Mouse (Mus musculus): Measurements from ENCODE around the gene Cmtm2a. TPM values are rescaled to one million over a fixed set of nuclear protein-coding genes. Genes with fewer than 3 reads are reported as not detected.
A peak's percentile ranks its signal among the peaks of the same experiment; 100 is the strongest.
"Not testable (repeated sequence)": the region's sequence is repeated elsewhere in the genome, so short reads cannot be mapped to it uniquely, and the experiment has no call there.

The Cmtm2a gene
- not detected in 2 replicates for polyA plus RNA-seq (2016; fragmentation: Nextera tagmentation; extraction: Ambion mirVana)

DNA sequence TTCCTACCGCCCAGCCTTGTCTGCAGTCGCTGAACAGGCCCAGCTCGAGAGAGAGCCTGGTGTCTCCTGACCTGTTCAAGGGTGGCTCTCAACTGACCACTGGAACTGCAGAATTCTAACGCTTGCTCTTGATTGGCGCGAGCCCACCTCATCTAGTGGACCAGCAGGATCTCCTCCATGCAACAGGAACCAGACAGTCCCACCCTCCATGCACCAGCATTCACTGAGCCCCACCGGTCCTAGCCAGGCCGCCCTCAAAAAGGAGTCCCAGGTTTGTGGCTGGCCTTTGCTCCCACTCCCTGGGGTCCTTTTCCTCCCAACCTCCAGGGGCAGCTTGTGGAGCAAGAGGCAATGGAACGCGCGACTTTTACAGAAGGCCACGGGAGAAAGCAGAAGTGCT lies at the start of gene Cmtm2a:
Gene Cmtm2a (minus strand): TSS at position 101 of the 400 bp plus-strand sequence.
- not testable (repeated sequence) for H3K9ac ChIP-seq; ATAC-seq (ENCODE audit: low FRiP score, low read depth); H3K27ac ChIP-seq; H3K4me3 ChIP-seq; H3K36me3 ChIP-seq; H3K9me3 ChIP-seq; H3K27me3 ChIP-seq (replicated peaks); H3K4me1 ChIP-seq; H3K4me2 ChIP-seq (replicated peaks)
- WGBS = 85% methylated on average over 12 of the region's 12 CpGs

DNA sequence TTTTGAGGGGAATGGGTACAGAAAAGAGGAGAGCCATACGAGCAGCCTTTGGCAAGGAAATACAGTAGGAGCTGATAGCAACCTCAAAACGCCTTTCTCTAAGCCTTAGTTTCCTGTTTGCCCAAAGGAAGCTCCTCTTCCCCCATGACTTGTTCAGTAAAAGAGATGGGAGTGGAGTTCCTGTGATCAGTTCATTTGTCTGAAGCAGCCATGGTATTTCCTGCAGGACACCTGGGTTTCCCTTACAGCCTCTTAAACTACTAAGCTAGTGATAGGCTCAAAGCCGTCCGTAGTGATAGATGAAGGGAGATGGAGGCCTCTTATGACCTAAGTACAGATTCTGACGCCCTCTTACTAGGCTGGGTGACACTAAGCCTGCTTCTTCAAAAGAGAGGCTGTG lies 49.4 kb upstream of the Cmtm2a start:
- Histone ChIP-seq H3K4me3 (no peak overlapping the region), H3K4me1 (peaks cover 19% of the 10 kb centered on the region), H3K9me3 (no peaks in the 10 kb centered on the region), H3K27me3 (replicated peaks) (no peaks in the 10 kb centered on the region), H3K4me2 (replicated peaks) (no peak overlapping the region), H3K9ac (no peak overlapping the region), H3K27ac (no peak overlapping the region), H3K36me3 (peaks cover 4% of the 10 kb centered on the region)
- ATAC-seq (ENCODE audit: low FRiP score, low read depth) = no peak
- 81% methylated on average over 5 of the region's 5 CpGs for WGBS

DNA sequence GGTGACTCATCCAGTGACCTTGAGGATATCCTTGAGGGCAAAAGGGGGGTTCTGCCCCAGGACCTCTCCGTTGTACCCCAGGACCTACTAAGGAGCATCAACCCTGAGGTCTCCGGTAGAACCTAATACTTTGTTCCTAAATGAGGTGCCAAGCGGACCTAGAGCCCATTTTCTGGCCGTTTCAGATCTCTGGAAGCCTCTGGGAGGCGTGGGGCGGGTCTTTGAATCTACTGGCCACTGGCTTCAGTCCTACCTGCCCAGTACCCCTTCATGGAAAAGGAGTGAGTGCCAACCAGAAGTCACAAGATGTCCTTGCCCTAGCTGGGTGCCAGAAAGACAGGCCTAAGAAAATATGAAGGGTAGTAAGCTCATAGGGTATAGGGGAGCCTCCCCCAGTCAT lies 48.7 kb upstream of the Cmtm2a start:
- Histone ChIP-seq H3K9ac (no peak overlapping the region), H3K27ac (no peak overlapping the region), H3K27me3 (replicated peaks) (no peaks in the 10 kb centered on the region), H3K4me1 (peaks cover 19% of the 10 kb centered on the region), H3K36me3 (peaks cover 2% of the 10 kb centered on the region; the same call in 1 of the 2 replicates), H3K4me3 (no peak overlapping the region), H3K9me3 (no peaks in the 10 kb centered on the region), H3K4me2 (replicated peaks) (peak overlapping the region; percentile 80)
- ATAC-seq (ENCODE audit: low FRiP score, low read depth) = no peak
- WGBS = 52% methylated on average over 6 of the region's 6 CpGs

DNA sequence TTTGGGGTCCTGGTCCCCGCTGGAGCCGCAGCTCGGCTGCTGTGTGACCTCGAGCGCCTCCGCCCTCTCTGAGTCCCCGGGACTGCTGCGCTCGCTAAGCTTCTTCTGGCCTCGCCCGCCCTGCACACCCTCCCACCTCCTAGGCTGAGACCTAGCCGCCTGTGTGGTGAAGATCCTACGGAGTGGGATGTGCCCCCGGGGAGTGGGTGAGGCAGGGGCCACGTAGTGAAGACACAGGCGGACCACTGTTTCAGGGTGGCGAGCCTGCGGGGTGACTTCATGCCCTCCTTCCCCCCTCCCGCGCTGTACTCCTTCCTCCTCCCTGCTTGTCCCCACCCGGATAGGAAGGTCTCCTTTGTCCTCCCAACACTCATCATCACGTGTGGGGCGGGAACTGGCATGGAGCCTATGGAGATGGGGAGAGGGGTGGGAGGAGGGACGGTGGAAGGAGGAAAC lies 48.2 kb upstream of the Cmtm2a start:
- H3K27me3 ChIP-seq (replicated peaks) = no peaks in the 10 kb centered on the region
- H3K4me2 ChIP-seq (replicated peaks) = peak overlapping the region; percentile 80
- WGBS = 2% methylated on average over 24 of the region's 24 CpGs
- H3K27ac ChIP-seq = peak overlapping the region; percentile 20; the same call in 1 of the 2 replicates
- peak overlapping the region; percentile 77 for H3K9ac ChIP-seq
- peaks cover 19% of the 10 kb centered on the region for H3K4me1 ChIP-seq
- peak; percentile 69 for ATAC-seq (ENCODE audit: low FRiP score, low read depth)
- H3K9me3 ChIP-seq = no peaks in the 10 kb centered on the region
- H3K36me3 ChIP-seq = no peaks in the 10 kb centered on the region
- H3K4me3 ChIP-seq = peak overlapping the region; percentile 57

DNA sequence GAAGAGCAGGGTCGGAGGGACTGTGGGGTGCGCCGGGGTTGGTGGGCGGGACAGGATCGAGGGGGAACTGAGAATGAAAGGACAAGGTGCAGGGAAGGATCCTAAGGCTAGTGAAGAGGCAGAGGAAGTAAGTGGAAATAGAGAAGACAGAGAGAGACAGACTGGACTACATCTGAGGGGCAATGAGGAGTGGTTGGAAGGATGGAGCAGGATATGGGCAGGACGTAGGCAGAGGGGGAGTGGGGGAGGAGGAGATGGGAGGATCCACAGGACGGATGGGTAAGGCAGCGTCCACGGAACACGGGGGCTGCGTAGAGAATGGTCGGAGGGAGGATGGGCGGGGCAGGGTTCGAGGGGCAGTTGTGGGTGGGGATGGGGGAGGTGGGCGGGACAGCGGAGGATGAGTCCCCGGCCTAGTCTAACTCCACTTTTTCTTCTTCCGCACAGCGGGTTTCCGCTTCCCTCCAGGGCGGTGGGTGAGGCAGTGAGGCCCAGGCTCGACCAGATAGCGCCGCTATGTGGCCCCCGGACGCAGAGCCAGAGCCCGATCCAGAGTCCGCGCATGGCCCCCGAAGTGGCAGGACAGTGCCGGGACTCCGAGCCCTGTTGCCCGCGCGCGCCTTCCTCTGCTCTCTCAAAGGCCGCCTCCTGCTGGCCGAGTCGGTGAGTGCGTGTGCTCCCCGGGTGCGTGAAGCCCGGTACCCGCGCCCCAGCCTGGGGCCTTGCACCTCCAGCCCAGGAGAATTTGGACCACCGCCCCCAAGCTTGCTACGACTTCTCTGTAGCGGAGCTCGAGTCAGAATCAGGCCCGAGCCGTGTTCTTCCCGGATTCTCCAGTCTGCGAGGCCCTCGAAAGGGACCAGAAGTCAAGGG lies 47.5 kb upstream of the Cmtm2a start:
- H3K9me3 ChIP-seq = no peaks in the 10 kb centered on the region
- no peaks in the 10 kb centered on the region for H3K27me3 ChIP-seq (replicated peaks)
- peak overlapping the region; percentile 57 for H3K4me3 ChIP-seq
- peak overlapping the region; percentile 80 for H3K4me2 ChIP-seq (replicated peaks)
- H3K9ac ChIP-seq = peak overlapping the region; percentile 77
- ATAC-seq (ENCODE audit: low FRiP score, low read depth) = peak; percentile 77
- peaks cover 19% of the 10 kb centered on the region for H3K4me1 ChIP-seq
- H3K27ac ChIP-seq = peak overlapping the region; percentile 20; the same call in 1 of the 2 replicates
- WGBS = under 1% methylated on average over 47 of the region's 54 CpGs
- H3K36me3 ChIP-seq = no peaks in the 10 kb centered on the region

DNA sequence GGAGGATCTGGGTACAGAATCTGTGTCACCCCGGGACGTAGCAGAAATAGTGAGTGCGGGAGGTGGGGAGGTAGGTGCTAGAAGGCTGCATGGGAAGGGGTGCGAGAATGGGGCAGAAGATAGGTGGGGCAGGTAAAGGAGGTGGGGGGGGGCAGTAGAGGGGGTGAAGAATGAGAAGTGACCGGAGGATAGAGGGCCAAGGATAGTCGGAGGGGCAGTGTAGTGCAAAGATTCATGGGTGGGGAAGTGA lies 46.9 kb upstream of the Cmtm2a start:
- no peaks in the 10 kb centered on the region for H3K9me3 ChIP-seq
- 1% methylated on average over 6 of the region's 6 CpGs for WGBS
- peak overlapping the region; percentile 77 for H3K9ac ChIP-seq
- H3K36me3 ChIP-seq = no peaks in the 10 kb centered on the region
- H3K27ac ChIP-seq = no peak overlapping the region
- H3K4me1 ChIP-seq = peaks cover 19% of the 10 kb centered on the region
- H3K4me3 ChIP-seq = peak overlapping the region; percentile 57
- no peaks in the 10 kb centered on the region for H3K27me3 ChIP-seq (replicated peaks)
- H3K4me2 ChIP-seq (replicated peaks) = peak overlapping the region; percentile 80
- no peak for ATAC-seq (ENCODE audit: low FRiP score, low read depth)

DNA sequence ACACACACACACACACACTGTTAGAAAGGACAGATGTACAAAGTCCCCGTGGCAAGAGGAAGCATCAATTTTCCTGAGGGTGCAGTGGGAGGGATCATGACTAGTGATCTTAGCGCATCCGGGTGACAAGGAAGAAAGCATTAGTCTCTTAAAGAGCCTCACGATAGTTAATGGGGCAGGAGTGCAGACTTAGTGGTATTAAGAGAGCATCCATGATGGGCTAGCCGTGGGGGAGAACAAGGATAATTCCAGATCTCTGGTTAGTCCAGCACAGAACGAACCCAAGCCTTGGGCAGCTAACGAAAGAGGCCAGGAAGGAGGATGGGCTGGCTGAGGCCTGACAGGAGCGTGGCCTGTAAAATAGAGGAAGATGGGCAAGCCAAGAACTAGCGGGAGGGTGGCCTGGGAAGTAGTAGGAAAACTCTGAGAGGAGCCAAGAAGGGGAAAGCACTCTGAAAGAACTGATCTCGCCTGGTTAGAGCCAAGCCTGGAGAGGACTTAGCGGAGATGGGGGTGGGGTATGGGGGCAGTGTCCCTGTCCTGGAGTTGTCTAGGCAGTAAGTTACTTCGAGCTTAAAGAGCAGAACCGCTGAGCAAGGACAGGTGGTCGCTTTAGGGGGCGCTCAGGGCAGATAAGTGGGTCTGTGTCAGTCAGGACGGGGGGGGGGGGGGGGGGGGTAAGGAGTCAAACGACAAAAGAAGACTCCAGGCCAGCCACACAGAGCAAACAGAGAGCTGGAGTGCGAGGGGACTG lies 46.4 kb upstream of the Cmtm2a start, which contains the start of gene Cmtm3:
Gene Cmtm3 (plus strand): TSS at position 182 of the 754 bp plus-strand sequence.
- 0 out of 2 replicates have a peak, but pooled peaks have one; percentile 6 for ATAC-seq (ENCODE audit: low FRiP score, low read depth)
- Histone ChIP-seq H3K36me3 (no peaks in the 10 kb centered on the region), H3K27me3 (replicated peaks) (no peaks in the 10 kb centered on the region), H3K4me2 (replicated peaks) (peak within 1 kb of the TSS; percentile 80), H3K9me3 (no peaks in the 10 kb centered on the region), H3K4me1 (peaks cover 19% of the 10 kb centered on the region), H3K4me3 (peak within 1 kb of the TSS; percentile 57), H3K27ac (no peak within 1 kb of the TSS), H3K9ac (peak within 1 kb of the TSS; percentile 77)
- 22% methylated on average over 18 of the region's 18 CpGs for WGBS

DNA sequence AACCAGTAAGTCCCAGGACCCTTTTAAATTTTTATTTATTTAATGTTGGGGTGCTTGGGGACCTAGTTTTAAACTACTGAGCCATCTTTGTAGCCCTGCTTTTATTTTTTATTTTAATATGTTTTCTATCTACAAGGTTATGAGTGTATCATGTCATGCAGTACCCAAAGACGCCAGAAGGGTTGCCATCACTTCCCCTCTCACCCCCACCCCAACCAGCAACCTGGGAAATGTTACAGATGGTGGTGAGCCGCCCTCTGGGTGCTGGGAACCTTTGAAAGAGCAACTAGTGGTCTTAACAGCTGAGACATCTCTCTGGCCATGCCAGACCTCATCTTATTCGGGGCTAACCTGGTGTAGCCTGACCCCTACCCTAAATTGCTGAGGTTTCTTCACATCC lies 44.9 kb upstream of the Cmtm2a start:
- Histone ChIP-seq H3K4me2 (replicated peaks) (no peak overlapping the region), H3K27ac (no peak overlapping the region), H3K9ac (no peak overlapping the region), H3K4me1 (peaks cover 19% of the 10 kb centered on the region), H3K36me3 (no peaks in the 10 kb centered on the region), H3K4me3 (no peak overlapping the region), H3K27me3 (replicated peaks) (no peaks in the 10 kb centered on the region), H3K9me3 (no peaks in the 10 kb centered on the region)
- no peak for ATAC-seq (ENCODE audit: low FRiP score, low read depth)
- WGBS = 54% methylated on average over 3 of the region's 3 CpGs

DNA sequence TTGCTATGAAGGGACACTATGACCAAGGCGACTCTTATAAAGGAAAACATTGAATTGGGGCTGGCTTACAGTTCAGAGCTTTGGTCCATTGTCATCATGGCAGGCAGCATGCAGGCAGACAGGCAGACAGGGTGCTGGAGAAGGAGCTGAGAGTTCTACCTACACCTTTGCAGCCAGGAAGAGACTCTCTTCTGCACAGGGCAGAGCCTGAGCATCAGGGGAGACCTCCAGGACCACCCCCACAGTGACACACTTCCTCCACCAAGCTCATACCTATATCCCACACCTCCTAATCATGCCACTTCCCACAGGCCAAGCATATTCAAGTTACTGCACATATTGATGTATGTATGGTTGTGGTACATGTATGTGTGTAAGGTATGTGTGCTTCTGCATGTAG lies 43.8 kb upstream of the Cmtm2a start:
- Histone ChIP-seq H3K36me3 (no peaks in the 10 kb centered on the region), H3K4me1 (peaks cover 19% of the 10 kb centered on the region), H3K27ac (no peak overlapping the region), H3K9ac (no peak overlapping the region), H3K27me3 (replicated peaks) (no peaks in the 10 kb centered on the region), H3K9me3 (no peaks in the 10 kb centered on the region), H3K4me3 (no peak overlapping the region), H3K4me2 (replicated peaks) (no peak overlapping the region)
- WGBS = 85% methylated on average over 1 of the region's 1 CpGs
- no peak for ATAC-seq (ENCODE audit: low FRiP score, low read depth)

DNA sequence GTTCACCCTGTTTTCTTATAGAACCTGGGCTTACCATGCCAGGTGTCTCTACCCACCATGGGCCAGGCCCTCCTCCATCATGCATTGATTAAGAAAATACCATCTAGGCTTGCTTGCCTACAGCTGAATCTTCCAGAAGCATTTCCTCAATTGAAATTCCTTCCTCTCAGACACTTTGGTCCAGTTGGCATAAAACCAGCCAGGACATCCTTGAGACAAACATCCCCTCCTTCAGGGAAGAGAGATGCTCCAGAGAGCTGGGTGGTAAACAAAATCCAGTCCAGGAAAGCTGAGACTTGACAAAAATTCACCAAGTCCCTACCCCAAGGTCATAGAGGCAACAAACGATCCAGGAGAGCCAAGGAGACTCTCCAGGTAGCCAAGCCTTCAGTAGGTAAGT lies 41.2 kb upstream of the Cmtm2a start:
- H3K4me2 ChIP-seq (replicated peaks) = no peak overlapping the region
- H3K4me3 ChIP-seq = no peak overlapping the region
- WGBS = 75% methylated on average over 1 of the region's 1 CpGs
- no peaks in the 10 kb centered on the region for H3K9me3 ChIP-seq
- no peaks in the 10 kb centered on the region for H3K4me1 ChIP-seq
- H3K27me3 ChIP-seq (replicated peaks) = no peaks in the 10 kb centered on the region
- H3K9ac ChIP-seq = no peak overlapping the region
- H3K36me3 ChIP-seq = no peaks in the 10 kb centered on the region
- no peak for ATAC-seq (ENCODE audit: low FRiP score, low read depth)
- H3K27ac ChIP-seq = no peak overlapping the region

DNA sequence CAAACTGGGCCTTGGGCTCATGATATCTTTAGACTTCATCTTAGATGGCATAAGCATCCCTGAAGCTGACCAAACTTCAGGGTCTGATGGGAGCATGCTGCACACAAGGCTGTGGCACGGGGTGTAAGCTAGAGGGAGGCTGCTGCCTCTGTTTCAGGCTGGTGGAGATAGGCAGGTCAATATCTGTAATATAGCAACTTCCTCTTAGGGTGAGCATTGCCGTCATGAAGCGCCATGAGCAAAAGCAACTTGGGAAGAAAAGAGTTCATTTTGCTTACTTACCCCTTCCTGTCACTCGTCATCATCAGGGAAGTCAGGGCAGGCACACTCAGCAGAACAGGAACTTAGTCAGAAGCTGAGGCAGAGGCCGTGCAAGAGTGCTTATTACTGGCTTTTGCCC lies 40.8 kb upstream of the Cmtm2a start:
- H3K4me3 ChIP-seq = no peak overlapping the region
- H3K4me2 ChIP-seq (replicated peaks) = no peak overlapping the region
- no peaks in the 10 kb centered on the region for H3K4me1 ChIP-seq
- WGBS = 78% methylated on average over 5 of the region's 5 CpGs
- no peaks in the 10 kb centered on the region for H3K27me3 ChIP-seq (replicated peaks)
- ATAC-seq (ENCODE audit: low FRiP score, low read depth) = no peak
- H3K9ac ChIP-seq = no peak overlapping the region
- H3K9me3 ChIP-seq = no peaks in the 10 kb centered on the region
- H3K27ac ChIP-seq = no peak overlapping the region
- H3K36me3 ChIP-seq = no peaks in the 10 kb centered on the region
